Mouse (Mus musculus): Measurements from ENCODE around the gene Commd9. TPM values are rescaled to one million over a fixed set of nuclear protein-coding genes. Genes with fewer than 3 reads are reported as not detected.
A peak's percentile ranks its signal among the peaks of the same experiment; 100 is the strongest.

Commd9 gene
- polyA plus RNA-seq, 1 experiment from 2014 or later = 21.7 TPM

DNA sequence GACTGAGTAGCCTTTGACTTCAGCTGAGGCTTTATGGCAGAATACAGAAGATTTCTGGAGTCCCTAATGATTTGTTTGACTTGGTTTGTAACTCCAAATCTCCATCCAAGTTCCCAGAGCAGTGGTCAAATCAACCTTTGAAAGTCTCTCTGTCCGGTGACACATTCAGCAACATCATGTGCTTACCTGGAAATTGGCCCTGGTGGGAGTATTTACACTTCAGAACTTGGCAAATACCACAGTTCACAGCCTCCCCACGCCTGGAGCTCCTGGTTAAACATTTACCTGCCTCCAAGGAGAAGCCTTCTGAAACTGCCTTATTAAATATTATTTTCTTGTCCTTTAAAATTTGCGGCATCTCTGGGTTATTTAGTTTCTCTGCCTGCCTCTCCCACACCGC lies 37.1 kb downstream of the Commd9 start:
- Histone ChIP-seq H3K36me3 (ENCODE audit: control insufficient read depth, insufficient read depth) (no peaks in the 10 kb centered on the region), H3K4me3 (ENCODE audit: low read depth, low read length) (no peak overlapping the region), H3K9ac (ENCODE audit: low read depth, low read length) (no peak overlapping the region), H3K4me1 (ENCODE audit: control insufficient read depth, low read depth, low read length) (no peaks in the 10 kb centered on the region; the same call in 1 of the 2 replicates), H3K27ac (ENCODE audit: low read length) (0 out of 2 replicates have a peak overlapping the region, but pooled peaks have one; percentile 35), H3K27me3 (ENCODE audit: control insufficient read depth, insufficient read depth, low read depth, low read length) (no peaks in the 10 kb centered on the region), H3K4me2 (ENCODE audit: low read depth, low read length) (no peak overlapping the region), H3K9me3 (replicated peaks; ENCODE audit: control insufficient read depth, low read length) (no peaks in the 10 kb centered on the region)
- 44% methylated on average over 4 of the region's 4 CpGs for WGBS (ENCODE audit: insufficient replicate concordance)
- ATAC-seq (ENCODE audit: low read depth) = peak; percentile 83

DNA sequence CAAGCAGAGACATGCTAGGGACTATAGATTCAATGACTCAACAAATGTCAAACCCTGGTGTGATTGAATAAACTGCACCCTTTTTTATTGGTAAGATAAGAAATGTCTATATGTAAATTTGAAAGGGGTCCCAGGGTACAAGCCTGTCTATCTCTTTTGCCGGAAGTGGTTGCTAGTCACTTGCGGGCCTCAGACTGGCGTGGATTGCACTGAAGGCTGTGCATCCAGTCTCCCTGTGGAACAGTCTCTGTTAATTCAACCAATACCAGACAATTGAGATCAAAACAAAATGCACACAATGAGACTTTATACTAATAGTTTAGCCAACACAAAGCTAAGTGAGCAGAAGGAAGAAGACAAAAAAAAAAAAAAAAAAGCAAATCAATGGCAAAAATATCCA lies 39.1 kb downstream of the Commd9 start:
- H3K9ac ChIP-seq (ENCODE audit: low read depth, low read length) = no peak overlapping the region
- no peaks in the 10 kb centered on the region for H3K27me3 ChIP-seq (ENCODE audit: control insufficient read depth, insufficient read depth, low read depth, low read length)
- no peaks in the 10 kb centered on the region for H3K36me3 ChIP-seq (ENCODE audit: control insufficient read depth, insufficient read depth)
- no peak overlapping the region for H3K4me3 ChIP-seq (ENCODE audit: low read depth, low read length)
- ATAC-seq (ENCODE audit: low read depth) = no peak
- 74% methylated on average over 3 of the region's 3 CpGs for WGBS (ENCODE audit: insufficient replicate concordance)
- no peaks in the 10 kb centered on the region; the same call in 1 of the 2 replicates for H3K4me1 ChIP-seq (ENCODE audit: control insufficient read depth, low read depth, low read length)
- no peak overlapping the region for H3K27ac ChIP-seq (ENCODE audit: low read length)
- H3K9me3 ChIP-seq (replicated peaks; ENCODE audit: control insufficient read depth, low read length) = no peaks in the 10 kb centered on the region
- no peak overlapping the region for H3K4me2 ChIP-seq (ENCODE audit: low read depth, low read length)

DNA sequence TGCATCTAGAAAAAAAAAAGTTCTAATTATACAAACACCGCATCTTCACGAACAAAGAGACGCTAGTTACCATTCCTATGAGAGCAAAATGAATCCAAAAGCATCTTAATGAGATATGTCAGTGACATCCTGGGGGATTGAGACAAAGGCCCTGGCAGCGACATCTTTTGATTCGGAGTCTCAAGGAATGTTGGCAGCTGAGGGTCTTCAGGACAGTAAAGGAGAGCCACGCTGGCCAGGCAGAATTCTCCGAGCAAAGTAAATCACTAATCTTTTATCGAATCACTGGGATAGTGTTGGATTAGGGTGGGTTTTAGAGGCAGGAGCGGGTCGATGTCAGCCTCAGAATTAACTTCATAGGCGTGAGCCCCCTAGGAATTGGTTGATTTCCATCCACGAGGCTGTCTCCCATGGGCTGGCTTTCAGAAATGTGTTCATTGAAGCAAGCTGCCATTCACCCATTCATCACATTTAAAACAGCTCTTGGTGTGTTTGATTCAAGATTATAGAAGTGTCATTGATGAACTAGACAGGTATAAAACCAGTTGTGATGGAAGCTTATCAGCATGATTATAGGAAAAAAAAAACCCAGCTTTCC lies 39.6 kb downstream of the Commd9 start:
- no peak for ATAC-seq (ENCODE audit: low read depth)
- Histone ChIP-seq H3K4me3 (ENCODE audit: low read depth, low read length) (no peak overlapping the region), H3K4me1 (ENCODE audit: control insufficient read depth, low read depth, low read length) (no peaks in the 10 kb centered on the region; the same call in 1 of the 2 replicates), H3K27me3 (ENCODE audit: control insufficient read depth, insufficient read depth, low read depth, low read length) (no peaks in the 10 kb centered on the region), H3K27ac (ENCODE audit: low read length) (no peak overlapping the region), H3K9ac (ENCODE audit: low read depth, low read length) (no peak overlapping the region), H3K36me3 (ENCODE audit: control insufficient read depth, insufficient read depth) (no peaks in the 10 kb centered on the region), H3K9me3 (replicated peaks; ENCODE audit: control insufficient read depth, low read length) (no peaks in the 10 kb centered on the region), H3K4me2 (ENCODE audit: low read depth, low read length) (no peak overlapping the region)
- WGBS (ENCODE audit: insufficient replicate concordance) = 67% methylated on average over 12 of the region's 12 CpGs

DNA sequence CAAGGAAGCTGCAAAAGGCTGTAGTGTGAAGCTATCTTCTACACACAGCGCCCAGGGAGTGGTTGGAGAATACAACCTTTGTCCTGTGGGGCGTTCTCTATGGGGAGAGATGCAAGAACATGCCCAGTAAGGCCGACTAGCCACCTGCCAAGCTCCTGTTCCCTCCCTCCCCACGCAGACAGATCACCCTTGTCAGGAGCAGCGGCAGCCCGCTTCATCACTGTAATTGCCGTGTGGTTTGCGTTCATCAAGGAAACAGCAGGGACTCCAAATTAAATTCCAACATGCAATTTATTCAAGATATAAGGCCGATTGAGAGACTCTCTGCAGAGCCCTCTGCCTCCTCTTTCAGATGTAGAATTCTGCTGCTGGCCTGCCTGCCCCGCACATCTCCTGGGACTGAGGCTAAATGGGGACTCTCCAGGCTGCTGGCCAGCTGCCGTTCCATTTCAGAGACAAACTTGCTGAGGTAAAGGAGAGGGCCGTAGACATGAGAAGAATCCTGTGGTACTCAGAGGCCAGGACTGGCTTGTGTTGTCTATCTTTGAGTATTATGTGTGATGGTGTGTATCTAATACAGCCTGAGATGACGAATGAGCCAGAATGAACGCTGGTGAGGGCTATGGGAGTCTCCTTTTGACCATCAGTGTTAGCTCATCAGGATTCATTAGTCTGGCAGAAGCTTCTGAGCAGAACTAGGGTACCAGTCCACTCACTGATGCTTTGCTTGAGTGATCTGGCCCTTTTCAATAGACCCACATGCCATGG lies 46.3 kb downstream of the Commd9 start:
- H3K27ac ChIP-seq (ENCODE audit: low read length) = no peak overlapping the region
- H3K4me1 ChIP-seq (ENCODE audit: control insufficient read depth, low read depth, low read length) = no peaks in the 10 kb centered on the region
- H3K9ac ChIP-seq (ENCODE audit: low read depth, low read length) = no peak overlapping the region
- WGBS (ENCODE audit: insufficient replicate concordance) = 72% methylated on average over 14 of the region's 14 CpGs
- H3K9me3 ChIP-seq (replicated peaks; ENCODE audit: control insufficient read depth, low read length) = no peaks in the 10 kb centered on the region
- no peaks in the 10 kb centered on the region for H3K36me3 ChIP-seq (ENCODE audit: control insufficient read depth, insufficient read depth)
- H3K27me3 ChIP-seq (ENCODE audit: control insufficient read depth, insufficient read depth, low read depth, low read length) = no peaks in the 10 kb centered on the region
- no peak overlapping the region for H3K4me3 ChIP-seq (ENCODE audit: low read depth, low read length)
- no peak for ATAC-seq (ENCODE audit: low read depth)
- H3K4me2 ChIP-seq (ENCODE audit: low read depth, low read length) = no peak overlapping the region

DNA sequence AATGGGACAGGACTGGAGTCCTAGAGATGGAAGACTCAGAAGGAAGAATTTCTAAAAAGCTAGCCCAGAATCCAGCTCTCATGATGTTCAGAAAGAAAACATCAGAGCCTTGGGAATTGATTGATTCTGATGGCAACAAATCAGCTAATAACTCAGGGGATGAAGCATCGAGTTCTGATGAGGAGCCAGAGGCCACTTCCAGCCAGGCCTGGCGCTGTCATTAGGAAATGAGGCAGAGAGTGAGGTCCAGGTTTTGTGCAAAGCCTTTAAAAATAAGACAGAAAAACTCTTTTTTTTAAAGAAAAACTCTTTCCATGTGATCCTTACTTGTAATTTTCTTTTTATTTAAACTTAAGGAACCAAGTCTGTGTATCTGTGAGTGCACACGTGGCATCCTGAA lies 47.3 kb downstream of the Commd9 start:
- Histone ChIP-seq H3K4me1 (ENCODE audit: control insufficient read depth, low read depth, low read length) (no peaks in the 10 kb centered on the region), H3K9ac (ENCODE audit: low read depth, low read length) (no peak overlapping the region), H3K4me3 (ENCODE audit: low read depth, low read length) (no peak overlapping the region), H3K4me2 (ENCODE audit: low read depth, low read length) (no peak overlapping the region), H3K9me3 (replicated peaks; ENCODE audit: control insufficient read depth, low read length) (no peaks in the 10 kb centered on the region), H3K36me3 (ENCODE audit: control insufficient read depth, insufficient read depth) (no peaks in the 10 kb centered on the region), H3K27me3 (ENCODE audit: control insufficient read depth, insufficient read depth, low read depth, low read length) (no peaks in the 10 kb centered on the region), H3K27ac (ENCODE audit: low read length) (no peak overlapping the region)
- no peak for ATAC-seq (ENCODE audit: low read depth)
- WGBS (ENCODE audit: insufficient replicate concordance) = 54% methylated on average over 3 of the region's 3 CpGs

- no peaks in the 10 kb centered on the region for H3K36me3 ChIP-seq (ENCODE audit: control insufficient read depth, insufficient read depth)
- no peak for ATAC-seq (ENCODE audit: low read depth)
- no peak overlapping the region for H3K4me2 ChIP-seq (ENCODE audit: low read depth, low read length)
- no peaks in the 10 kb centered on the region for H3K27me3 ChIP-seq (ENCODE audit: control insufficient read depth, insufficient read depth, low read depth, low read length)
- no peak overlapping the region for H3K4me3 ChIP-seq (ENCODE audit: low read depth, low read length)
- H3K27ac ChIP-seq (ENCODE audit: low read length) = no peak overlapping the region
- no peaks in the 10 kb centered on the region for H3K4me1 ChIP-seq (ENCODE audit: control insufficient read depth, low read depth, low read length)
- 67% methylated on average over 1 of the region's 1 CpGs for WGBS (ENCODE audit: insufficient replicate concordance)
- no peaks in the 10 kb centered on the region for H3K9me3 ChIP-seq (replicated peaks; ENCODE audit: control insufficient read depth, low read length)
- no peak overlapping the region for H3K9ac ChIP-seq (ENCODE audit: low read depth, low read length)
These were observed 49.0 kb downstream of the Commd9 start for GRCm38 (mm10) chr2:101935006-101935405.

GRCm38 (mm10) chr2:101950716-101951520 lies 64.9 kb downstream of the Commd9 start:
- H3K27ac ChIP-seq (ENCODE audit: low read length) = no peak overlapping the region
- H3K4me3 ChIP-seq (ENCODE audit: low read depth, low read length) = no peak overlapping the region
- no peaks in the 10 kb centered on the region for H3K27me3 ChIP-seq (ENCODE audit: control insufficient read depth, insufficient read depth, low read depth, low read length)
- 51% methylated on average over 7 of the region's 7 CpGs for WGBS (ENCODE audit: insufficient replicate concordance)
- no peaks in the 10 kb centered on the region; the same call in 1 of the 2 replicates for H3K4me1 ChIP-seq (ENCODE audit: control insufficient read depth, low read depth, low read length)
- no peak for ATAC-seq (ENCODE audit: low read depth)
- no peak overlapping the region for H3K9ac ChIP-seq (ENCODE audit: low read depth, low read length)
- no peaks in the 10 kb centered on the region for H3K36me3 ChIP-seq (ENCODE audit: control insufficient read depth, insufficient read depth)
- H3K9me3 ChIP-seq (replicated peaks; ENCODE audit: control insufficient read depth, low read length) = no peaks in the 10 kb centered on the region
- no peak overlapping the region for H3K4me2 ChIP-seq (ENCODE audit: low read depth, low read length)

All from liver, embryonic 16.5 days (tissue).